Mouse (Mus musculus): ENCODE data around the gene Ltbp4. TPM values are rescaled to one million over a fixed set of nuclear protein-coding genes. Genes with fewer than 3 reads are reported as not detected.

Ltbp4 gene
- 0.82 TPM for polyA plus RNA-seq (2017; shearing (Covaris generic))

DNA sequence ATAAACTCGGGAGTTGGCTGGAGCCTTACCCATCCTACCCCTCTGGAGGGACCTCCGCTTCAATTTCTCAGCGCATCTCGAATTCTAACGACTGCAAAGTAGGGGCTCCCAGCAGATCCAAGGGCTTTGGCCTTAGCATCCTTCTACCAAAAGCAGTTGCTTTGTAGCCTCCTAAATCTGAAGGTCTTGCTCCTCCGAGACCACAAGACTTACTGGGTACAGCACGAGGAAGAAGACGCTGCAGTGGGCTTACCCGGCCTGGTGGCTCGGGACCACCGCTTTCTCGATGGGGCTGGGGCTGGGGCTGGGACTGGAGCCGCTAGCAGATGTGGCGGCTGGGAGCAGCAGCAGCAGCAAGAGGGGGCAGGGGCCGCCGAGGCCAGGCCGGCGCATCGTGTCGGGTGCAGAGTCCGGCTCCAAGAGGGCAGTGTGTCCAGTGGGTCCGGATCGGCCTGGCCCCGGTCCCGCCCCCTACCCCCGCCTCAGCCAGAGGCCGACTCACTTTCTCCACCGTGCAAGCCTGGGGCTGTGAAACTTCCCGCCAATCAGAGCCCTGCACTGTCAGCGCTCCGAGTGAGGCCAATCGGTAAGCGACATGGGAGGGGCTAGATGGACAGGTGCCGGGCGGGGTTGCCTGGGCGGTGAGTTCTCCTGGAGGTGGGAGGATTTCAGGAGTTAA, at the start of gene Ltbp4:
Gene Ltbp4, minus strand, starts transcription at position 518 of the 679 bp plus-strand sequence.

DNA sequence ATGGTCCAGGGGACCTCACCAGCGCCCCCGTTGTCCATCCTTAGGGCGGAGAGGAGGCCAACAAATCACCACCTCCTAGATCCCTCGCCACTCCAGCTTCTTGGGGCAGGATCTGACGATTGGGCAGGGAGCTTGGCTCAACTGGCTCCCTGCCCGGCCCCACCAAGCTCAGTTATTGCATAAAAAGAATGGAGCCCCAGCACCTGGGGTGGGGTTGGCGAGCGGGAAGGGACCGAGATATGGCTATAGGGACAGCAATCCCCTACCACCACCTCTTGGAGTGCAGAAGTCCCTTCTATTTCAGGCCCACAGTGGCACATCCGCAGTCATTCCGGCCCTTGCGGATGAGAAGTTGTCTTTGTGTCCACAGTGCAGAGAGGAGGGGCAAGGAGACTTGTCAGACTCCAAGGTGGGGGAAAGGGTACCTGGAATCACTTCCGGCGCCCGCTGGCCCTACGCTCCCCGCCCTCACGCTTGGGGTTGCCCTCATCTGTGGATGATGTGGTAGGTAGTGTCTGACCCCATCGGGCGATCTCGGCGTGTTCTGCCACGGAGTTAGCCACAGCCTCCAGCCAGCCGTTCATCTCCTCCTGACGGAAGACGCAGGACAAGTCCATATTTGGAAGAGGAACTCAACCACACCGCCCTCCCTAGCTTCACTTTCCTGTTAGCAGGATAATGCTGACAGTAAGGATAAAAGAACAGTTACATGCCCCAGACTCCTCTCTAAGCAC, 19.5 kb upstream of the Ltbp4 start, which contains the start of gene Gm20479:
Gene Gm20479, minus strand, starts transcription at position 559 of the 734 bp plus-strand sequence.

DNA sequence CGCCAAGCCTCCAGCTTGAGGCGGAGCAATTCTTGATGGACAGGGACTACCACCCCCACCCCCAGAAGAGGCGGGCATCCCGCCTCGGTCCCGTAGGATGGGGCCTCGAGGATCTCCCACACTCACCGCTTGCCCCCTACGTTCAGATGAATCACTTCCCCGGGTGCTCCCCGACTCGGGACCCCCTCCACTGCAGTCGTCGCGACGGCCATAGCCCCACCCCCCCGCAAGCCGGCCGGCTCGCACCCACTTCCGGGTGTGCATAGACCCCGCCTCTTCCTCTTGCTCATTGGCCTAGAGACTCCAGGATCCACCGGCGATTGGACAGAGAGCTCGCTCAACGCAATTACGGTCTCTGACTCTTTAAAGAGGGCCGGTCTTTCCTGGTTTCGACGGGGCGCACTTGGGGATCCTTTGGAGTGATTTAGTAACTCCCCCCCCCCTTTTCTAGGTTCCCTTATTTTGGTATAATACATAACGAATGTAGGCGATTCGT, 18.3 kb upstream of the Ltbp4 start, which contains the start of gene Shkbp1:
Gene Shkbp1, minus strand, starts transcription at position 275 of the 496 bp plus-strand sequence.

DNA sequence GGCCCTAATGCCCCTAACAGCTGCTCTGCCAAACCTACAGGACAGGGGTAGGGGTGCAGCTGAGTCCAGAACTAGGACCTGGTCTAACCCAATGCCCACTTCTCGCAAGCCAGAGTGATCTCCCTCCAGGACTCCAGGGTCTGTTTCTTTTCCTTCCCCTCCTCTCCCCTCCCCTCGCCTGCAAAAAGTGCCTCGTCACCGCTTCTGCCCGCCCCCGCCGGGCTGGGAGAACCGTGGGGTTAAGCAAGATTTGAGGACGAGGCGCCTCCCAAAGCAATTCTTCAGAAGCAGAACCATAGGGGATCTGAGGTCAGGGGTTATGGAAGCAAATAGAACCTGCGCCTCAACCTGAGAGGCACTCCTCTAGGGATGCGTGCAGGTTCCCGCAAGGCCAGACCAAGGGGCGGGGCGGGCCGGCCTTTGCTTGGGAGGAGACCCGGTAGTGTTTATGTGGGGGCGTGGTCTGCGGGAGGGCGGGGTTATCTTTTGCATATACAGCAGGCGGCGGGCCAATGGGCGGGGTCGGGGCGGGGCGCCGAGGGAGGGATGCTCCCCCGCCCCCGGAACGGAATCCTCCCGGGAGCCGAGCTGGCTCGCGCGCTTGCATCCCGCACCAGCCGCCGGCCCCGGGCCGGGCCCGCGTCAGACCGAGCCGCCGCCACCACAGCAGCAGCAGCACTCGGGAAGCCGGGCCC, 79.1 kb downstream of the Ltbp4 start, which contains the start of gene Numbl:
Gene Numbl, plus strand, starts transcription at position 229 of the 695 bp plus-strand sequence.

Other genes starting within 250 kb of the Ltbp4 start
- gene Cyp2f2, start 217.8 kb downstream of the Ltbp4 start, polyA plus RNA-seq (2017; shearing (Covaris generic)): not detected
- 0.17 TPM for gene Cyp2t4, start 184.0 kb downstream of the Ltbp4 start, polyA plus RNA-seq (2017; shearing (Covaris generic))
- 82.0 TPM for gene Egln2, start 170.9 kb downstream of the Ltbp4 start, polyA plus RNA-seq (2017; shearing (Covaris generic))
- 152 TPM for gene Rab4b, start 158.8 kb downstream of the Ltbp4 start, polyA plus RNA-seq (2017; shearing (Covaris generic))
- gene Gm21983, start 156.6 kb downstream of the Ltbp4 start, polyA plus RNA-seq (2017; shearing (Covaris generic)): 0.54 TPM
- not detected for gene Mia, start 156.5 kb downstream of the Ltbp4 start, polyA plus RNA-seq (2017; shearing (Covaris generic))
- 1.6 TPM for gene BC024978, start 141.9 kb downstream of the Ltbp4 start, polyA plus RNA-seq (2017; shearing (Covaris generic))
- gene Snrpa, start 141.4 kb downstream of the Ltbp4 start, polyA plus RNA-seq (2017; shearing (Covaris generic)): 115 TPM
- gene Itpkc, start 109.0 kb downstream of the Ltbp4 start, polyA plus RNA-seq (2017; shearing (Covaris generic)): 4.7 TPM
- gene Coq8b, start 104.7 kb downstream of the Ltbp4 start, polyA plus RNA-seq (2017; shearing (Covaris generic)): 29.8 TPM
- 0.83 TPM for gene Numbl, start 79.3 kb downstream of the Ltbp4 start, polyA plus RNA-seq (2017; shearing (Covaris generic))
- 105 TPM for gene Shkbp1, start 18.3 kb upstream of the Ltbp4 start, polyA plus RNA-seq (2017; shearing (Covaris generic))
- gene Gm20479, start 19.7 kb upstream of the Ltbp4 start, polyA plus RNA-seq (2017; shearing (Covaris generic)): 0.61 TPM
- 0.21 TPM for gene Sptbn4, start 110.0 kb upstream of the Ltbp4 start, polyA plus RNA-seq (2017; shearing (Covaris generic))
- 20.1 TPM for gene Blvrb, start 110.3 kb upstream of the Ltbp4 start, polyA plus RNA-seq (2017; shearing (Covaris generic))
- gene Sertad3, start 136.1 kb upstream of the Ltbp4 start, polyA plus RNA-seq (2017; shearing (Covaris generic)): 57.3 TPM
- 77.0 TPM for gene Sertad1, start 149.2 kb upstream of the Ltbp4 start, polyA plus RNA-seq (2017; shearing (Covaris generic))
- 0.56 TPM for gene Prx, start 161.6 kb upstream of the Ltbp4 start, polyA plus RNA-seq (2017; shearing (Covaris generic))
- gene Hipk4, start 185.6 kb upstream of the Ltbp4 start, polyA plus RNA-seq (2017; shearing (Covaris generic)): not detected
- 198 TPM for gene Pld3, start 215.5 kb upstream of the Ltbp4 start, polyA plus RNA-seq (2017; shearing (Covaris generic))
- gene 2310022A10Rik, start 215.5 kb upstream of the Ltbp4 start, polyA plus RNA-seq (2017; shearing (Covaris generic)): 28.0 TPM